Mouse (Mus musculus): ENCODE results near the gene Cdh13. TPM values are rescaled to one million over a fixed set of nuclear protein-coding genes. Genes with fewer than 3 reads are reported as not detected.

The Cdh13 gene
- total RNA-seq, 4 experiments from 2014 or later, result 41.4 to 48.1 (median 44.1) TPM

- DNase-seq (ENCODE audit: low spot score in 2 of 2), result no peak
Observed at GRCm38 (mm10) chr8:118444651-118445207, 161.2 kb downstream of the Cdh13 start.

DNA sequence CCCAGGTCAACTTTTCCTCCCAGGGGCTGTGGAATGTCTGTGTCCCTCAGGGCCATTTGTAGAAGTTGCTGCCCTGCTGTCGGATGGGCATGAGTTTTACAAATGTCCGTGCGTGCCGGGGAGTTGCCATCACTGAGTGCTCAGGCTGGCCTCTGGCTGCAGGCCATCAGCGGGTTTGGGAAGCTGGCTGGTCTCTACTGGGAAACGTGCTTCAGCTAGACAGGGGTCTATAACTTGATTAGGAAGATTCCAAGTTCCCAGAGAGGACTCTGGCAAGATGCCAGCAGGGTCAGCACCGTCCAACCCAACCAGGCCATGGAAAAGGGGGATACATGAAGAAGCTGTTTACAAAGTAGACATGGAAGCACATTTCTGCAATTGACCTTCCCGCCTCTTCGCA is 163.0 kb downstream of the Cdh13 start:
- no peak for DNase-seq (ENCODE audit: low spot score in 2 of 2)

DNA sequence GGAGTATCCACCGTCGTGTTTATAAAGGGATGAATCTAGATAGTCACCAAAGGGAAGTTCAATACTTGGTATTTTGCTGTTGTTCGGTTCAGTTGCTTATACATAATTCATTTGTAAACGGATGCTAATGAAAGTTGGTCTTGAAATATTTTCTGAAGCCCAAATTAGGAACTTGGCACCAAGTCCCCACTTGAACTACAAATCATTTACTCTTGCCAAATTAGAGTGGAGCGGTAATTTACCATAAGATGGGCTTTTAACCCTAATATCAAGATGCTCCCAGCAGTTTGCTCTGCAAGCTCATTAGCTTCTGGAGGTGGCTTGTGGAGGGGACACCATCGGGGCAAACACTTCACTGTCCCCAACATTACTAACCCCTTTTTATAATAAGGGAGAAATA is 164.5 kb downstream of the Cdh13 start:
- no peak for DNase-seq (ENCODE audit: low spot score in 2 of 2)

DNA sequence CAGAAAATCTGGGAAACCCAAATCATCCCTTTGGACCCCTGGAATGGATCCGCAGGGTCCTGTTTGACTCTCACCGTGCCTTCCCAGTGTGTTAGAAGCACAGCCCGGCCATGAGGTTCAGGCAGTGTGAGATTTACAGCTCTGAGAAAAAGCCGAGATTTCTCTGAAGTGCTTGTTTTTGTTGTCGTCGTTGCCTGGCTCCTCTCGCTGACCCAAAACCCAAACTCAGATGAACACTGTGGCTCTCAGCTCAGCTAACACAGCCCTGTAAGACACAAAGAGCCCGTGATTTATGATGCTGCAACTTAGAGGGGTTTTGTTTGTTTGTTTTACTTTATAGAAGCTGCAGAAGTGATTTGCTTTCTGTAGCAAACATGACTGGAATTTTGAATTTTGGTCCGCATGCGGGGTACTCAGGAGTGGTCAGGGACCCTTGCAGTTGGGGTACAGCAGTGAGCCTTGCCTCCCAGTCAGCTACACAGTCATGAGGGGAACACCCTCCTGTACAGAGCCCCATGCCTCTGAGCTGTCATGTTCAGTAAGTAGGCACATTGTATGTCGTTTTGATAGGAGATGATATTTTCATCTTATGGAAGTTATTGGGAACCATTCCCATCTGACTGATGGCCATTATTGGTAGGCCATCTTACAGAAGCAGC is 169.0 kb downstream of the Cdh13 start:
- no peak for DNase-seq (ENCODE audit: low spot score in 2 of 2)

DNA sequence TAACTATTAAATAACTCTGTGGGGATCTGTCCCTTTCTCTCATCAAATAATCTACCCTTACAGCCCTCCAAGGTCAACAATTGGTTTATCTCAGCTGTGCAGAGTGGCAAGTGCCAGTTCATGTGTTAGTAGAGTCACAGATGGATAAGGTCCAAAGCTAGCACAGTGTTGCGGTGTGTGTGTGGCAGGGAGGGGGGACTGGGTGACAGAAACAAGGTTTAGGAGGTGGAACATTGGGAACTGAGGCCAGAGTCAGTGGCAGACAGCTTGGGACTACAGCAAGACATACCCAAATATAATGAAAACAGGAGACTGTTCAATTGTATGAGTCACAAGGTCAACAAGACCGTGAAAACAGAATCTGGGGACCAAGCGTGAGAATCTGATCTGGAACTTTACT is 171.7 kb downstream of the Cdh13 start:
- DNase-seq (ENCODE audit: low spot score in 2 of 2), result no peak

DNA sequence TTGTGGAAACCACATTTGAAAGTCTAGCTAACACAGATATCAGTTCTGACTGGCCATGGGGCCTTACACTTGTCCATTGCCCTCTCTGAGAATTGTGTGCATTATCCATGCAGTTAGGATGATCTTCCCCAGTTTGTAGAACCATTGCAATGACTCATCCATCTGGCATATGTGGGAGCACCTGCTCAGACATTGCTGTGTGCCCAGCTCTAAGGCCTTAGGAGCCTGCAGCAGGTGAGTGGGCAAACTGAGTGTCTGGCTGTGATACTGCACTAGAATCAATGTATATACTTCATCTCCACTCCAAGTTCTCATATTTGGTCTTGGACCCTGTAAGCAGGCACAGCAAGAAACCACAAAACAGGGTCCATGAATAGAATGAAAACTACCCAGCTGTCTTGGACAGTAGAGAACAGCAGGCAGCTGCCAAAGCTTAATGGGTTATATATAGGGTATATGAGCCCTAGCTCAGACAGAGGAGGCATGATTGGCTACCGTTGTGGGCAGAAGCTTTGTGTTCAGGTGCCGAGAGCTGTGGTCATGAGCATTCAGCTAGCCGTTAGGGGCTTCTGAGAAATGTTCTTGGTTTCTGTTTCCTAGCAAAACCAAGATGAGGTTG is 181.9 kb downstream of the Cdh13 start:
- DNase-seq (ENCODE audit: low spot score in 2 of 2), result no peak

DNA sequence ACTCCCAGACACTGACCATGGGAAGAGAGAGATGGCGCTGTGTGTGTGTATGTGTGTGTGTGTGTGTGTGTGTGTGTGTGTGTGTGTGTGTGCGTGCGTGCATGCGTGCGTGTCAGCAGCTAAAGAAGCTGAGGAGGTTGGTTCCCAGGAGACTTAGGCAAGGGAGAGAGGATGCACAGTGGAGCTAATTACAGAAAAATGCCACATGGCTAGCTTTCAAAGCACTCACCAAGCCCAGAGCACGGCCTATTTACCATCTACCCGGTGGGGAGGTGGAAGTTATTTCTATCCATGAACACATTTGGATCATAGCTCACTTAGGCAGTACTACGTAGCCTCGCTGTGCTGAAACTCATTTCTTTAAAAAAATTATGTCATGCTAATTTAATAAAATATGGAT is 194.1 kb downstream of the Cdh13 start:
- no peak for DNase-seq (ENCODE audit: low spot score in 2 of 2)

DNA sequence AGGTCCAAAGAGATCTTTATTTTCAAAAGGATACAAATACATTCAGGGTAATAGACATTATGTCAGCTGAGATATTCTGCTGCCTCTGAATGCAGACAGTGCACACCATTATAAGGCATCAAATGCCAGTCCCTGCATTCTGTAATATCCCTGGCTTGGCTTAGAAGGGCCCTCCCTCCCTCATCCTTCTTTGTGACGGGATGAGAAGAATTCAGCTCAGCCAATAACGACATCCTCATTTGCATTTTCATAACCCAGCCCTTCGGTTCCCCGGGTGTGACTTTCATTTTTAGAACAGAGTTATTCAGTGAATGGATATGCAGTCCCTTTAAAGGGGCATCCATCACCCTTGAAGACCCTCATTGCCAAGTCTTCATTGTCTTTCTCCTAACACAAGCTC is 205.2 kb downstream of the Cdh13 start:
- DNase-seq (ENCODE audit: low spot score in 2 of 2), result no peak

GRCm38 (mm10) chr8:118502509-118502908 is 219.0 kb downstream of the Cdh13 start:
- DNase-seq (ENCODE audit: low spot score in 2 of 2), result no peak

DNA sequence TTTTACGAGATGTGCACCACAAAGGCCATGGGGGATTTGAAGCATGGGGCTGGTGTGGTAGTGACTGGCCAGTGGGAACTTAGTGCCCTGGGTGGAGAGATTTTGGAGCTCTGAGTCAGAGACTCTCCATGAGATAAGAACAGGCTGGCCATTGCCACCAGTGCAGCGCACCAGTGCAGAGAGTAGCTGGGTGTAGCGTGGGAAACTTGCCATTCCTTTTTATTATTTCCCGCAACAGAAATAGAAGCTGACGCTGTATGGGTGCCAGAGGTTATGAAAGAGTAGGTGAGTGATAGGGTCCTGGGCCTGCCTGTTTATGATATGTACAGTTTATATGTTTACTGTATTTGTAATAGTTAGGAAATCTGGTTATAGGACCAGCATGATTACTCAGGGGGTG is 225.9 kb downstream of the Cdh13 start:
- no peak for DNase-seq (ENCODE audit: low spot score in 2 of 2)

DNA sequence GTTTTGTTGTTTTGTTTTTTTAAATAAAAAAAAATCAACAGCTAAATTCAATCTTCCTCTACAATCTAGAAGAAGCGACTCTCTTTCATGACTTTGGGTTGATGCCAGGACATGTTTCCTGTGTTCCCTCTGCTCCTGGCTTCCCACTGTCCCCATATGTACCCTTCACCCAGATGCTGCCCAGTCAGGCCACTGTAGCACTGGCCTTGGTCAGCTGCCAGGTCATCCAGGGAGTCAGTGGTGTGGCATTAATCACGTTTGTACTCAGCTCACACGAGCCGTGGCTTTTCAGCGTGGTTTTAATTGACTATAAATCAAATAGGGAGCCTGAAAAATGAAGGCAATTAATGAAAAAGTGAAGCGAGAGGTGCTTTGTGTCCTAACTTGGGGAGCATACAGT is 229.7 kb downstream of the Cdh13 start:
- DNase-seq (ENCODE audit: low spot score in 2 of 2), result no peak

GRCm38 (mm10) chr8:118515616-118516015 is 232.1 kb downstream of the Cdh13 start:
- DNase-seq (ENCODE audit: low spot score in 2 of 2), result no peak

DNA sequence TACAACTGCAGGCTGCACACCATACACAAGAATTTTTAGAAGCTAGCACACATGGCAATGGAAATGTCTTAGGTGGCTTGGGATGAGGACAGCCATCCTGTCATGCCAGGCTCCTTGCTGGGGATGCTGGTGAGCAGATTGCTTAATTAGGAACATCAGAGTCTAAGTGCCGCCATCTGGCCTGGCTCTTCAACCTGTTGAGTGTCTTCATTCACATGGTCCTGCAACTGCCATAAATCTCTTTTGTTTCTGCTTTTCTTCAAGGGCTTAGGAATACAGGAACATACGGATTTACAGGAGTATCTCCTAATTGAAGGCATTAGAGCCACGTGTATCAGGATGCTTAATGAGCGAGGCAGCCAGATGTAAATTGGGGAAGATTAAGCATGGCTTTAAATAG is 233.5 kb downstream of the Cdh13 start:
- peak; percentile 15 to 51 for DNase-seq (ENCODE audit: low spot score in 2 of 2)

DNA sequence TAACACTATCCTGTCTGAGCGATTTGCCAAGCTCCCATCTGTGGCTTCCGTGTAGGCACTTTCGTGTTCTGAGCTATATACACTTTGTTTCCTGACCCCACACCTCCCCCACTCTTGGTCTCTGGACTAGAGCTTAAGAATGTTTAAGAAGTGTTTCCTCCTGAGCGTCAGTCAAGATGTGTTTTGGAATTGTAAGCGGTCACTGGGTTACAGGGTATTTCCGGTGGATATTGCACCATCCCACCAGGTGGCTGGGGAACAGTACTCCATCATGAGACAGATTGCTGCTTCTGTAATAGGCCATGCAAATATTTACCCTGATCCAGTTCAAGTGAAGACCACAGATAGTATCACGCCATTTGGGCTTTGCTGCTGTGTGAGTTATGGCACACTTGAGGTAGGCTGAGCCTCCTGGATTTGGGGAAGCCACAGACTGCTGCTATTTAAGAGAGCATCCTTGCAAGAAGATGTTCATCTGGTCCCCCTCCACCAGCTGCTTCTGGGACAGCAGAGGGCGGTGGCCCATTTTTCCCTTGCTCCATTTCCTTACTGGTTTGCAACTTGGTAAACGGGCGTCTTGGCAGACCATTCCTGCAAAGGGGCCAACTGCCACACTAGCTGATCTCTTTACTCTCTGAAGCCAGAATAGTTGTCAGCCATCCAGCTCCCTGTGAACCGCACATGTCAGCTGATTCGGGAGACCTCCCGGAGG is 234.7 kb downstream of the Cdh13 start:
- DNase-seq (ENCODE audit: low spot score in 2 of 2), result peak; percentile 30 to 31

GRCm38 (mm10) chr8:118518742-118519102 is 235.2 kb downstream of the Cdh13 start:
- peak in 1 of 2 experiments; percentile 20 for DNase-seq (ENCODE audit: low spot score in 2 of 2)

DNA sequence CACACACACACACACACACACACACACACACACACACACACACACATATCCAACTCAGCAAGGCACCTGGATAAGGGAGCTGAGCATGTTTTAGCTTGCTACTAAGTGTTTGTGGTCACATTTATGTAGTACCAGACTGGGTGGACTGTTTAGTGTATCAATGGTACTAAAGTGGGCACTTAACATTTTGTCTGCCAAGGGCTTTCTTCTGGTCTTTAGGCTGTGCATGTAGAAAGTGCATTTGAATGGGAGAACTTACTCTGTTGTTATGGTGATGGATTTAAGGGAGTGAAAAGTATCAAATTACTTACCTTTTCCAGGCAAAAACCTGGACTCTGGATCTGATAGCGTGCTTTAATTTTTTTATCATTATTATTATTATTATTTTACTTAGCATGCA is 240.4 kb downstream of the Cdh13 start:
- no peak for DNase-seq (ENCODE audit: low spot score in 2 of 2)

DNA sequence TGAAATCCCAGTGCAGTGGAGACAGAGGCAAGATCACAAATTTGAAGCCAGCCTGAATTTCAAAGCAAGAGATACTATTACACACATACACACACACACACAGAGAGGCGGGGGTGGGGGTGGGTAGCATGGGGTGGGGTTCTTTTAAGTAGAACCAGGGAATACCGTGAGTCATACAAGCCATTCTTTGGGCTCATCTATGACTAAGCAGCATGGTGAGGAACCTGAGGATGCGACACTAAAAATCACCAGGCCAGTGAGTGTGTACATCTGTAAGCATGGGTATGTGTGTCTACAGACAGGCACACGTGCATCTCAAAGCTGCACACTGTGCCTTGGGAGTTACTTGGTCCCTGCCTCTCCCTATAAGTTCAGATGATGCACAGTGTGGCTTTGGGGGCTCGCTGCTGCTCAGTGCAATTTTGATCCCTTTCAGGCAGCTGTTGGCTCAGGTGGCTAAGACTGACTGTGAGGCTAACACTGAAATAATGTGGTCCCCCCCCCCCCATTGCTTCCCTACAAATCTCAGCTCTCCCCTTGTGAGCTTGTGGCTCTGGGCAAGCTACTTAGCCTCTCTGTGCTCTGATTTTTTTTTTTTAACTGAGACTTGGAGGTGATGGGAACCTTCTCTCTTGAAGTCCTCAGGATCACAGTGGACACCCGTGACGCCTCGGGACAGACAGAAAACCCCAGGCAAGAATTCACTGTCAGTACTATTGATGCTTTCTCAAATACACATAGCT is 255.5 kb downstream of the Cdh13 start:
- no peak for DNase-seq (ENCODE audit: low spot score in 2 of 2)

GRCm38 (mm10) chr8:118539559-118539819 is 256.0 kb downstream of the Cdh13 start:
- no peak for DNase-seq (ENCODE audit: low spot score in 2 of 2)

DNA sequence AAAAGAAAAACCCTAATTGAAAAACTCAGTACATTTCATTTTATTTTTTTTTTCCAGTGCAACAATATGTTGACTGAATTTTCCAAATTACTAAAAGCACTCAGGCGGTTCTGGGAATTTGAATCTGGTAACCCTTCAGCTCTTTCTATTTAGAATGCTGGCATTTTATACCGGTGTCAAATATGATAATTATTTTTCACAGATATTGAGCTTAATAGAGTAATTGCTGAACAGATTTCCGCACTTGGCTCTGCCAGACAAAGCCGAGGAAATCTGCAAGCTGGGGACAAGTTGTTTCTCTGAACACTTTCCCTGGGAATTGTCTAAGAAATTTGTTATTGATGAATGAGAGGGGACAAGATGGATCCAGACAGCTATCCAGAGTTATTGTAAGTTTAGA is 256.4 kb downstream of the Cdh13 start:
- no peak for DNase-seq (ENCODE audit: low spot score in 2 of 2)

DNA sequence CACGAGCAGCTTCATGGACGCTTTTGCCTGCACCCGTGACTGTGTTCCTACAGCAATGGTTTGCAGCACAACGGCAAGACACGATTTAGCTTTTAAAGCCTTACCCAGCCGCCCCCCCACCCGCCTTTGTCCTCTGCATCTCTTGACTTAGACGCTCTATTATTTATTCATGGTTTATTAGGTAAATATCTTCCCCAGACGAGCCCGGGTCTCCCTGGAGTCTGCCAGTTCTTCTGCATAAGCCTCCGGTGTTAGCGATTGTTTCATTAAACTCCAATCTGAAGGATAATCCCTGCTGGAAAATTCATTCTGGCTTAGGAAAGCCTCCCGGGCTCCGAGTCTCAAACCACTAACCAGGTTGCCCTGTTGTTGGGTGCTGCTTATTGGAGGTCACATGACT is 268.9 kb downstream of the Cdh13 start:
- DNase-seq (ENCODE audit: low spot score in 2 of 2), result no peak

DNA sequence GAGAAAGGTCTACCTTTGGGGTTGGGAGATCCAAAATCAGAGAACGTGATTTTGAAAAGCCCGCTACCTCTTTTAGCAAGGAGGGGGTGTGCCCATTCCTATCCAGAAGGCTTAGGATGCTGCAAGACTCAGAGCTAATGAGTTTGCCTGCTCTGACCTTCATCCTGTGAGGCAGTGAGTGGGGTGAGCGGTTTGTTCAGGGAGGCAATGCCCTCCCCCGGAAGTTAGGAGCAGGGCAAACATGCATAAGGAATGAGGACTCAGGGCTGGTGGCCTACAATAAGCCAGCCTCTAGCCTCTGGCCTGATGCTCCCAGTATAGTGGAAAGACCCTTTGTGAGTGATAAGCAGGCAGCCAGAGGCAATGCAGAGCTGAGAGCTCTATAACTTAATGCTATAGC is 269.3 kb downstream of the Cdh13 start:
- no peak for DNase-seq (ENCODE audit: low spot score in 2 of 2)

DNA sequence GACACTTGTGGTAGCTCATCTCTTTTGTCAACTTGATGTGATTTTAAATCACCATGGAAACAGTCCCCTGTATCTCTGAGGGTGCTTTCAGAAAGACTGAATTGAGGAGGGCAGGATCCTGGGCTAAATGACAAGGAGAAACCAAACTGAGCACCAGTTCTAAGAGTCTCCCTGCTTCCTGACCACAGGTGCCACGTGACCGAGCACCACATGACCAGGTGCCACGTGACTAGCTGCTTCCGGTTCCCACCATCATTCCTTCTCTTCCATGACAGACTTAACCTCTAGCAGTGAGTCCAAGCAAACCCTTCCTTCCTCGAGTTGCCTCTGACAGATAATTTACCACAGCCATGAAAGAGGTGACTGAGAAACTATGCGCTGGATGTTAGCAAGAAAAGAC is 280.5 kb downstream of the Cdh13 start:
- DNase-seq (ENCODE audit: low spot score in 2 of 2), result no peak

Data from layer of hippocampus, adult 8-10 months (tissue).